Mouse (Mus musculus) cortical plate, adult 2 months (tissue): ENCODE measurements around the gene Ptprh.

Source experiments
- CTCF ChIP-seq: fragments of 200-500 bp; IDR thresholded peaks from 2 replicates; pipeline ENCODE4 v1.5.1; 2011; ENCODE audit warnings: mild to moderate bottlenecking, control low read depth, low read length; ENCODE audit not compliant: insufficient read depth; ENCODE audit errors: extremely low read depth
- POLR2A ChIP-seq: fragments of 200-500 bp; IDR thresholded peaks from 2 replicates; pipeline ENCODE4 v1.6.1; 2011; ENCODE audit warnings: mild to moderate bottlenecking, low read length, control low read depth; ENCODE audit not compliant: insufficient read depth; ENCODE audit errors: extremely low read depth

DNA sequence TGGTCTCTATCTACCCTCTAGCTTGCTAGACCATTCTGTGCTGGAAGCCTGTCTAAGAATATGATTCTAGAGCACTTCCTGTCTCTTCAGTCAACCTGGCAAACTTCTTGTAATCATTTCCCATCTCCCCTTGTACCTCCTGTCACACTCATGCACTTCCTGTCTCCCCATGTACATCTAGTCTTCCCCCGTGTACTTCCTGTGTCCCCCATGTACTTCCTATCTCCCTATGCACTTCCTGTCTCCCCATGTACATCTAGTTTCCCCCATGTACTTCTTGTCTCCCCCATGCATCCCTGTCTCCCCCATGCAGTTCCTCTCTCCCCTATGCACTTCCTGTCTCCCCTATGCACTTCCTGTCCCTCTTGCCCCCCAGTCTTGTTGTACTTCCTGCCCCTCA lies 85.4 kb downstream of the Ptprh start:
- TF ChIP-seq CTCF (no peak), POLR2A (no peak)
